Mouse (Mus musculus) monocyte, adult 2 months (primary cell): ENCODE data around the gene Ehf.

Experiments
- DNase-seq, 2 experiments: peaks; one replicate each; pipeline ENCODE4 v3.0.0; 2022; ENCODE audit warnings: low spot score in 2 of 2, low read depth in 1 of 2

Gene Ehf

GRCm38 (mm10) chr2:103218323-103218722 lies 84.8 kb downstream of the Ehf start:
- DNase-seq: no peak

- DNase-seq: no peak
Measured at GRCm38 (mm10) chr2:103215801-103216200, 87.3 kb downstream of the Ehf start.

- no peak for DNase-seq
Measured at GRCm38 (mm10) chr2:103214861-103215260, 88.2 kb downstream of the Ehf start.

- no peak for DNase-seq
Measured at GRCm38 (mm10) chr2:103213547-103213946, 89.5 kb downstream of the Ehf start.
